Mouse (Mus musculus) lung, embryonic 14.5 days (tissue): ENCODE data around the gene Gm6871. TPM values are rescaled to one million over a fixed set of nuclear protein-coding genes. Genes with fewer than 3 reads are reported as not detected.
"Not testable (repeated sequence)": the region's sequence is repeated elsewhere in the genome, so short reads cannot be mapped to it uniquely, and the experiment has no call there.

Experiments
- ATAC-seq: fragments of 200-750 bp; cut with Nextera tagmentation; 2 replicates; pipeline ENCODE4 v1.8.0; 2017; ENCODE audit warnings: mild to moderate bottlenecking, moderate TSS enrichment, moderate library complexity; ENCODE audit not compliant: insufficient read depth
- DNase-seq: peaks from one replicate; pipeline ENCODE4 v3.0.0-alpha.2; 2015
- H3K27ac ChIP-seq: fragments of 300-500 bp; sonication (generic); 2 replicates; pipeline ENCODE4 v1.5.1; 2014; ENCODE audit warnings: low read depth, mild to moderate bottlenecking, moderate library complexity
- H3K27me3 ChIP-seq: fragments of 300-500 bp; sonication (generic); 2 replicates; pipeline ENCODE4 v1.6.1; 2014; ENCODE audit warnings: low read length, control low read depth; ENCODE audit not compliant: insufficient read depth
- H3K36me3 ChIP-seq: fragments of 300-500 bp; sonication (generic); 2 replicates; pipeline ENCODE4 v1.6.1; 2014; ENCODE audit warnings: control low read depth; ENCODE audit not compliant: insufficient read depth
- H3K4me1 ChIP-seq: fragments of 300-500 bp; sonication (generic); 2 replicates; pipeline ENCODE4 v1.6.1; 2014; ENCODE audit warnings: antibody characterized with exemption, control low read depth; ENCODE audit not compliant: insufficient read depth
- H3K4me2 ChIP-seq: fragments of 300-500 bp; sonication (generic); 2 replicates; pipeline ENCODE4 v1.6.1; 2014; ENCODE audit warnings: mild to moderate bottlenecking
- H3K4me3 ChIP-seq: fragments of 300-500 bp; sonication (generic); 2 replicates; pipeline ENCODE4 v1.5.1; 2014; ENCODE audit warnings: low read depth, low read length
- H3K9ac ChIP-seq: fragments of 300-500 bp; sonication (generic); 2 replicates; pipeline ENCODE4 v1.6.1; 2014
- H3K9me3 ChIP-seq: fragments of 300-500 bp; sonication (generic); 2 replicates; pipeline ENCODE4 v1.6.1; 2016; ENCODE audit warnings: low read depth, low read length, control low read depth
- CTCF ChIP-seq: IDR thresholded peaks from 2 replicates; pipeline ENCODE4 v1.5.1; 2016; ENCODE audit warnings: antibody characterized with exemption, low read depth
- WGBS: fragments of 180-500 bp; shearing (Covaris S2); extraction: QIAGEN DNeasy Blood & Tissue Kit; methylation state at CpG from one replicate; pipeline ENCODE4 v1.1.7; 2014; 5-methylcytosine and 5-hydroxymethylcytosine counted together
- polyA plus RNA-seq: library from polyadenylated mRNA; unstranded; fragments of >200 nt; fragmentation: Nextera tagmentation; extraction: Ambion mirVana; gene quantifications from 2 replicates; pipeline ENCODE4 v1.2.1, GENCODE M21; 2014

Gene Gm6871
- polyA plus RNA-seq, result not detected in 2 replicates

- not testable (repeated sequence) for DNase-seq, H3K36me3 ChIP-seq, ATAC-seq, H3K4me3 ChIP-seq, H3K9me3 ChIP-seq, H3K9ac ChIP-seq, H3K27ac ChIP-seq, H3K27me3 ChIP-seq, H3K4me1 ChIP-seq, H3K4me2 ChIP-seq
- WGBS, result 78% methylated on average over 6 of the region's 6 CpGs
Measured at GRCm38 (mm10) chr7:41573562-41573961, at the start of gene Gm6871. Gene Gm6871 (minus strand): TSS chr7:41573662.

GRCm38 (mm10) chr7:41616241-41616640 lies 42.8 kb upstream of the Gm6871 start:
- not testable (repeated sequence) for ATAC-seq, DNase-seq, H3K9ac ChIP-seq, H3K4me1 ChIP-seq, H3K9me3 ChIP-seq, H3K27me3 ChIP-seq, H3K27ac ChIP-seq, H3K4me2 ChIP-seq, H3K4me3 ChIP-seq
- peaks cover 40% of the 10 kb centered on the region for H3K36me3 ChIP-seq
- WGBS, result 93% methylated on average over 1 of the region's 1 CpGs

GRCm38 (mm10) chr7:41611654-41612053 lies 38.2 kb upstream of the Gm6871 start:
- WGBS, result 81% methylated on average over 3 of the region's 3 CpGs
- H3K36me3 ChIP-seq, result peaks cover 39% of the 10 kb centered on the region
- no peaks in the 10 kb centered on the region for H3K9me3 ChIP-seq
- TF ChIP-seq CTCF, result no peak
- H3K27me3 ChIP-seq, result no peaks in the 10 kb centered on the region
- H3K4me2 ChIP-seq, result no peak overlapping the region
- no peak for ATAC-seq
- DNase-seq, result no peak
- H3K9ac ChIP-seq, result no peak overlapping the region
- no peak overlapping the region for H3K27ac ChIP-seq
- no peak overlapping the region for H3K4me3 ChIP-seq
- no peaks in the 10 kb centered on the region for H3K4me1 ChIP-seq

- no peaks in the 10 kb centered on the region for H3K36me3 ChIP-seq
- peak overlapping the region; percentile 77 for H3K4me2 ChIP-seq
- H3K27ac ChIP-seq, result 0 out of 2 replicates have a peak overlapping the region, but pooled peaks have one; percentile 63
- H3K4me1 ChIP-seq, result no peaks in the 10 kb centered on the region
- H3K9ac ChIP-seq, result peak overlapping the region; percentile 74
- TF ChIP-seq CTCF, result peak; percentile 25; the same call in 1 of the 2 replicates
- WGBS, result 9% methylated on average over 3 of the region's 3 CpGs
- peak; percentile 39 for DNase-seq
- no peaks in the 10 kb centered on the region for H3K27me3 ChIP-seq
- no peaks in the 10 kb centered on the region for H3K9me3 ChIP-seq
- H3K4me3 ChIP-seq, result peak overlapping the region; percentile 62
- ATAC-seq, result 0 out of 2 replicates have a peak, but pooled peaks have one; percentile 38
Measured at GRCm38 (mm10) chr7:41599932-41600548, 26.6 kb upstream of the Gm6871 start.

- under 1% methylated on average over 41 of the region's 41 CpGs for WGBS
- H3K9ac ChIP-seq, result peak within 1 kb of the TSS; percentile 74
- TF ChIP-seq CTCF, result no peak
- ATAC-seq, result peak; percentile 99
- no peaks in the 10 kb centered on the region for H3K9me3 ChIP-seq
- no peaks in the 10 kb centered on the region for H3K4me1 ChIP-seq
- no peaks in the 10 kb centered on the region for H3K36me3 ChIP-seq
- H3K27ac ChIP-seq, result peak within 1 kb of the TSS; percentile 63
- H3K4me3 ChIP-seq, result peak within 1 kb of the TSS; percentile 62
- peak; percentile 97 for DNase-seq
- no peaks in the 10 kb centered on the region for H3K27me3 ChIP-seq
- H3K4me2 ChIP-seq, result peak within 1 kb of the TSS; percentile 77
Measured at GRCm38 (mm10) chr7:41599034-41599813, 25.8 kb upstream of the Gm6871 start, which contains the start of gene 2610021A01Rik. Gene 2610021A01Rik (plus strand): TSS chr7:41599230.

- peak overlapping the region; percentile 77 for H3K4me2 ChIP-seq
- H3K4me1 ChIP-seq, result no peaks in the 10 kb centered on the region
- DNase-seq (no peak), ATAC-seq (peak; percentile 12; the same call in 1 of the 2 replicates)
- 38% methylated on average over 5 of the region's 5 CpGs for WGBS
- H3K9ac ChIP-seq, result peak overlapping the region; percentile 37; the same call in 1 of the 2 replicates
- H3K4me3 ChIP-seq, result peak overlapping the region; percentile 62
- no peak for TF ChIP-seq CTCF
- H3K27ac ChIP-seq, result no peak overlapping the region
- H3K36me3 ChIP-seq, result no peaks in the 10 kb centered on the region
- no peaks in the 10 kb centered on the region for H3K27me3 ChIP-seq
- no peaks in the 10 kb centered on the region for H3K9me3 ChIP-seq
Measured at GRCm38 (mm10) chr7:41598615-41599014, 25.2 kb upstream of the Gm6871 start.

GRCm38 (mm10) chr7:41587831-41588230 lies 14.4 kb upstream of the Gm6871 start:
- H3K9ac ChIP-seq, H3K4me3 ChIP-seq, H3K36me3 ChIP-seq, H3K4me2 ChIP-seq, ATAC-seq, H3K4me1 ChIP-seq, DNase-seq, H3K27ac ChIP-seq, H3K9me3 ChIP-seq, H3K27me3 ChIP-seq: not testable (repeated sequence)
